Mouse (Mus musculus): ENCODE results near the gene Mgp. TPM values are rescaled to one million over a fixed set of nuclear protein-coding genes. Genes with fewer than 3 reads are reported as not detected.

Mgp gene
- polyA plus RNA-seq, 1 experiment from 2014 or later: 28.4 TPM

DNA sequence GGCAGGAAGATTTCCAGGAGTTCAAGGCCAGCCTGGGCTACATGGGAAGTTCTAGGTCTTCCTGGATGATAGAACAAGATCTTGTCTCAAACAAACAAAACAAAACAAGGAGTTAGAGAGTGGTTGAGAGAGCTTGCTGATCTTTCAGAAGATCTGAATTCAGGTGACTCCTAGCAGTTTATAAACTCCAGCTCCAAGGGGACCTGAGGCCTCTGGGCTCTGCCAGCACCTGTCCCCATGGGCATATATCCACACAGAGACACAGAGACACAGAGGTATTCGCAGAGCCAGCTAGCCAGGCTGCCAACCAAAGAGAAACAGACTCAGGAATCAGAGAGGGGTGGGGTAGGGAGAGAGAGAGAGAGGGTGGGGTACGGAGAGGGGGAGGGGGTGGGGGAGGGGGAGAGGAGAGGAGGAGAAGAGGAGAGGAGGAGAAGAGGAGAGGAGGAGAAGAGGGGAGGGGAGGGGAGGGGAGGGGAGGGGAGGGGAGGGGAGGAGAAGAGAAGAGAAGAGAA lies 37.2 kb upstream of the Mgp start:
- Histone ChIP-seq H3K4me2 (no peak overlapping the region; the same call in 1 of the 2 replicates), H3K4me3 (replicated peaks) (no peak overlapping the region), H3K9me3 (replicated peaks) (no peaks in the 10 kb centered on the region), H3K27me3 (replicated peaks) (no peaks in the 10 kb centered on the region), H3K27ac (replicated peaks) (no peak overlapping the region), H3K36me3 (no peaks in the 10 kb centered on the region), H3K4me1 (peaks cover 16% of the 10 kb centered on the region), H3K9ac (replicated peaks) (no peak overlapping the region)
- ATAC-seq (ENCODE audit: low FRiP score): no peak
- 80% methylated on average over 1 of the region's 2 CpGs for WGBS

DNA sequence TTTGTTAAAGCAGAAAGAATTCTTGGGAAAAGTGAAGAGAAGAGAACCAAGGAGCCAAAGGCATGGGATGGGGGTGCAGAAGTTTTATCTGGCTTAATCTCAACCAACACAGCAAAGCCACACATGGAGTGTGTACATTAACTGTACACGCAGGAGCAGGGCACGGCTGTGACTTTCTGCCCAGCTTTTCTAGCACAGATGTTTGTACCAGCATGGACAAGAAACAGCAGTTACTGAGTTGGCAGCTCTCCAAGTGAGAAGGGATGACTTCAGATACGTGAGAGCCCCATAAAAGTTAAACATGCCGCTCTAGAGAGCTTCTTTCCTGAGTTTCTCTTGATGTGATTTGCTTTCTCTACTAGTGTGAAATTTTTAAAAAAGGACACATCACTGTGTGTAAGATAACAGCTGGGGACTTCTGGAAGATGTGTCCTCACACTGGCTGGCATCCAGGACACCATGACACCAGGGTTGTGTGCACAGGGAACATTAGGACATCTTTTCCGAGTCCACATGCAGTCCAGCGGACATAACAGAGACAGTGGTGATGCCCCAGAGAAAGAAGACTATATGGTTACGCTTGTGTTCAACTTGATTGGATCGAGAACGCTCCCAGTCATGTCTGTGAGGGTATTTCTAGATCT lies 34.7 kb upstream of the Mgp start:
- Histone ChIP-seq H3K4me3 (replicated peaks) (no peak overlapping the region), H3K9ac (replicated peaks) (no peak overlapping the region), H3K27ac (replicated peaks) (no peak overlapping the region), H3K36me3 (no peaks in the 10 kb centered on the region), H3K27me3 (replicated peaks) (no peaks in the 10 kb centered on the region), H3K4me2 (no peak overlapping the region), H3K9me3 (replicated peaks) (no peaks in the 10 kb centered on the region), H3K4me1 (peaks cover 16% of the 10 kb centered on the region)
- ATAC-seq (ENCODE audit: low FRiP score): peak; percentile 38; the same call in 1 of the 2 replicates
- WGBS: 67% methylated on average over 9 of the region's 9 CpGs

DNA sequence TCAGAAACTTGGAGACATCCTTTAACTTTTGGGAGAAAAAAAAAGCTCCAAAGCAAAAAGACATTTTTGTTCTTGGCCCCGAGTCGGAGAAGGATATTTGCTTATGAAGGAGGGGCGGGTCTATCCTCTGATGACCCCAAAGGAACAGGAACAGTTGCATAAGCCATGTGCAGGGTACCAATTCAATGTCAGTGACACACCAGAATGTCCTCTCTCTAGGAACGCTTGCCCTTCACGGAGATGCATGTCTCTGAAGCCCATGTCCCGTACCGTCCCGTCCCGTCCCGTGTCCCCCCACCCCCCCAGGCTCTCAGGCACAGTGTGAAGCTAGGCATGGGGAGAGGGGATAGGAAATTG lies 31.3 kb upstream of the Mgp start:
- H3K4me2 ChIP-seq: no peak overlapping the region
- peaks cover 7% of the 10 kb centered on the region; the same call in 1 of the 2 replicates for H3K4me1 ChIP-seq
- no peak overlapping the region for H3K9ac ChIP-seq (replicated peaks)
- no peak overlapping the region for H3K4me3 ChIP-seq (replicated peaks)
- H3K27ac ChIP-seq (replicated peaks): no peak overlapping the region
- no peaks in the 10 kb centered on the region for H3K27me3 ChIP-seq (replicated peaks)
- no peaks in the 10 kb centered on the region for H3K9me3 ChIP-seq (replicated peaks)
- WGBS: 81% methylated on average over 10 of the region's 10 CpGs
- ATAC-seq (ENCODE audit: low FRiP score): no peak
- H3K36me3 ChIP-seq: no peaks in the 10 kb centered on the region

DNA sequence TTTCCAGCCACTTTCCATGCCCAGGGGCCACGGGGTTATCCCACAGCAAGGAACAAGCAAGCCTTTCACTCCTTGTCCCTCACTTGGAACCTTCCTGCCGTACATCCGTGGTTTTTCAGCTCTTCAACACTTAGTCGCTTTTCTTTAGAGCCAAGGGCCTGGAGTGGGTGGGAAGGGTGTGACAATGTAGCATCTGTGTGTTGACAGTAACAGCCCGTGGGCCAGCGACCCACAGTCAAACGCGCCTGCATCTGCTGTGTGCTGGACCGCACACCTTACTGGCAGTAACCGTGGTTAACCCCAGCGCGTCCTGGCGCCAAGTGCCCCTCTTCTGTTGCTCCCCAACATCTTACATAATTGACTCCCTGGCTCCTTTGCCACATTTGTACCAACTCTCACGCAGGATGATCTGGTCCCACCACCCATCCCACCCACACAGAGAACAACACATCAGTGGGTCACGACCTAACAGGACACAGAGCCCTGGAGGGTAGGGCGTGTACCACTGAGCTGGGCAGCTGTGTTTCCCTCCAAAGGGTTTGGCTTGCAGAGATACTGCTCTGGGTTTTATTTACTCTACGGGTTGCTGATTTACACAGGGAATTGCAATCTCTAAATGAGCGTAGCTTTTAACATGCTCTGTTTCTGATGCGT lies 30.8 kb upstream of the Mgp start:
- Histone ChIP-seq H3K27me3 (replicated peaks) (no peaks in the 10 kb centered on the region), H3K9ac (replicated peaks) (no peak overlapping the region), H3K36me3 (no peaks in the 10 kb centered on the region), H3K9me3 (replicated peaks) (no peaks in the 10 kb centered on the region), H3K27ac (replicated peaks) (no peak overlapping the region), H3K4me2 (no peak overlapping the region), H3K4me3 (replicated peaks) (no peak overlapping the region), H3K4me1 (peaks cover 7% of the 10 kb centered on the region; the same call in 1 of the 2 replicates)
- 87% methylated on average over 19 of the region's 19 CpGs for WGBS
- ATAC-seq (ENCODE audit: low FRiP score): no peak

DNA sequence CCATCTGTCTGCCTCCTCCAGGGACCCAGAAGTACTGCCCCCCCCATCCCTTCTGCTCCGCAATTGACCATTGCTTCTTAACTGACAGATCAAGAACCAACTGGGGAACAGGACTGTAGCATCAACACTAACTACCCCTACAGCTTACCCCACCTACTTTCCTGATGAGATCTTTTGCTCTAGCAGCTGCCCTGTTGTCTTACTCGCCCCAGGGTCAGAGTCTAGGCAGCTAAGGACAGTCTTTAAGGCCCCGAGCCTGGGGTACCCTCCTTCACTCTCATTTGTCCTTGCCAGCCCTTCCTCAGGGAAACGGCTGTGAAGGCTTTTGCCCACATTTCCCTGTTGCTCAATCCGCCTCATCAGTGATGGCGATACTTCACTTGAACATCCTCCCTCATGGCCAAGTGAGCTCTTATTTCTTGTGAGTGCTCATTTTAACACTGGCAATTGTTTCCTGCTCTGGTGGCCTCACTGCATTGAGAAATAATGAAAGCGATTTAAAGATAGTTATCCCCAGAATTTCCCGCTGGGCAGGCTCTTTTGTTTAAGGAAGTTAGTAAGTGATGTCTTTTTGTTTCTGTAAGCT lies 28.4 kb upstream of the Mgp start:
- no peak for ATAC-seq (ENCODE audit: low FRiP score)
- H3K4me3 ChIP-seq (replicated peaks): no peak overlapping the region
- no peaks in the 10 kb centered on the region for H3K36me3 ChIP-seq
- H3K9ac ChIP-seq (replicated peaks): no peak overlapping the region
- no peaks in the 10 kb centered on the region for H3K9me3 ChIP-seq (replicated peaks)
- no peak overlapping the region for H3K27ac ChIP-seq (replicated peaks)
- no peaks in the 10 kb centered on the region for H3K4me1 ChIP-seq
- WGBS: 63% methylated on average over 8 of the region's 8 CpGs
- no peak overlapping the region for H3K4me2 ChIP-seq
- H3K27me3 ChIP-seq (replicated peaks): no peaks in the 10 kb centered on the region

DNA sequence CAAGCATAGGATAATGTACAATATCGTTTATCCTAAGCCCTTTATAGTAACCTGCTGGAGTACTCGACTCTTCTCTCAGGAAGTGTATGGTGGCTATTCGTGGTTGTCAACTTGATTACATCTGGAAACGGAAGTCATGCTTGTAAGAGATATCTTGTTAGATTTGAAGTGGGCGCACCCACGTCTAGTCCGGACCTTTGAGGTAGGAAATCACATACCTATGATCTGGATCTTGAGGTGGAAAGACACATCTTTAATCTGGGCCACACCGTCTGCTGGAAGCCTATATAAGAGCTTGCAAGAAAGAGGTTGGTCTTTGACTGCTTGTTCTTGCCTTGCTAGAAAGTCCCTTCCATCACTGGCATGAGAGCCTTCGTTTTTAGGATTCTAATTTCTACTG lies 26.9 kb upstream of the Mgp start:
- Histone ChIP-seq H3K9ac (replicated peaks) (no peak overlapping the region), H3K27me3 (replicated peaks) (no peaks in the 10 kb centered on the region), H3K4me1 (no peaks in the 10 kb centered on the region), H3K36me3 (no peaks in the 10 kb centered on the region), H3K27ac (replicated peaks) (no peak overlapping the region), H3K4me2 (no peak overlapping the region), H3K9me3 (replicated peaks) (no peaks in the 10 kb centered on the region), H3K4me3 (replicated peaks) (no peak overlapping the region)
- no peak for ATAC-seq (ENCODE audit: low FRiP score)
- WGBS: 92% methylated on average over 9 of the region's 9 CpGs

DNA sequence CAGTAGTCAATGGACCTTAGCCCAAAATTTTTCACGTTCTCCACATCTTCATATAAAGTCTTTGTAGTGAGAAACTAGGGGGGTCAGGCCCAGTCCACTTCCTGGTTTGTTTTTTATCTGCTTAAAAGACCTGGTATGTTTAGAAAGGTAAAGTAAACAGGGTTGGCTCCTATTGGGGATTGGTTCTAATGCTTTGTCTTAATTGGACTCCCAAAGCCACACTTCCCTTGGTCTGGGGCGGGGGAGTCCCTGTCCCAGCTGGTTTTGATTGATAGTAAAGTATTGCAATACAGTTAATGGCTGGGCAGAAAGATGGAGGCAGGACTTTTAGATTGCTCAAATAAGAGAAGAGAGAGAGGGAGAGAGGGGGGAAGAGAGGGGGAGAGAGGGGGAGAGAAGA lies 25.4 kb upstream of the Mgp start:
- ATAC-seq (ENCODE audit: low FRiP score): no peak
- H3K27me3 ChIP-seq (replicated peaks): no peaks in the 10 kb centered on the region
- no peak overlapping the region for H3K4me3 ChIP-seq (replicated peaks)

DNA sequence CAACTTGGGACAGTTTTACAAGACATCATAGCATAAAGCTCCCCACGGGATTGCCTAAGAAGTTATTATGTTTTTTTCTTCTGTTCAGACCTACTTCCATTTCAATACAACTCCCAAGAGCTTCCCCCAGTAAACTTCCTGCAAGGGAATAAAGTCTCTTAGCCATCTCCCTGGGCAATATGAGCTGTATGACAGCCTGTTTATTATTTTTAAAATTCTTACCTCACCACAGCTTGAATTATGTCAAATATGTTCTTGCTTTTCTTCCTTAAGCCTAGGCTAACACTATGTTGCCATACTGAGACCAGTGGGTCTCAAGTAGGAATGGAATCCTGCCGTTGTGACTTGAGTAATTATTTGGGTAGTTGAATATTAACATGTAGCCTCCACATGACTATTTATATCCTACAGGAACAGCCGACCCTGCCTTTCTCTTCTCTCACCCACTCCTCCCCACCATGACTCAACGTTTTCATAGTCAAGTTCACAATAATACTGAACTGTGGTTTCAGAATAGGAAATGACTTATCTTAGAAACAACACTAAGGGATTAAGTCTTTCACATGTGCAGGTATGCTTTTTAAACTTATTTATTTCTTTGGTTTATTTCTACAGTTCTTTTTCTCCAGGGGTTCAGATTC lies 24.9 kb upstream of the Mgp start:
- H3K4me3 ChIP-seq (replicated peaks): no peak overlapping the region
- H3K9me3 ChIP-seq (replicated peaks): no peaks in the 10 kb centered on the region
- no peaks in the 10 kb centered on the region for H3K36me3 ChIP-seq
- no peak for ATAC-seq (ENCODE audit: low FRiP score)
- H3K27me3 ChIP-seq (replicated peaks): no peaks in the 10 kb centered on the region
- H3K9ac ChIP-seq (replicated peaks): no peak overlapping the region
- WGBS: 73% methylated on average over 4 of the region's 4 CpGs
- H3K4me1 ChIP-seq: no peaks in the 10 kb centered on the region
- no peak overlapping the region for H3K4me2 ChIP-seq
- no peak overlapping the region for H3K27ac ChIP-seq (replicated peaks)

More for the DNA sequence above, 25.4 kb upstream of the Mgp start:
- 87% methylated on average over 2 of the region's 2 CpGs for WGBS
- Histone ChIP-seq H3K36me3 (no peaks in the 10 kb centered on the region), H3K27ac (replicated peaks) (no peak overlapping the region), H3K4me1 (no peaks in the 10 kb centered on the region), H3K9ac (replicated peaks) (no peak overlapping the region), H3K4me2 (no peak overlapping the region), H3K9me3 (replicated peaks) (no peaks in the 10 kb centered on the region)

DNA sequence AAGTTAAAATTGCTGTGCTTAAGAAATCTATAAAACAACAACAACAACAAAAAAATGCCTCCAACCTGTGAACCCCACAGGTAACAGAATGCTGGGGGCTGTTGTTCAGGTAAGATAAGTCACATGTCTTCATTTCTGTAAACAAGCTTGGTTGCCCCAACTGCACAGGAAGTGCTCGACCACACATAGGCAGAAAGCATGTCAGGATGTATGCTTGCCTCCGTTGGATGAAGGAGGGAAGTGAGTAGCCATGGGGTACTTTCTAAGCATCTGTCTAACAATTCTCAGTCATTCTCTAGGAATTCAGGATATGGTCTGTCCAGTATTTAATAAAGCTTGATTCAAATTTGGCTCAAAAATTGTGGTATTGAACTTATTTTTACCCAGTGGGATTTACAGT lies 23.3 kb upstream of the Mgp start:
- no peak overlapping the region for H3K4me3 ChIP-seq (replicated peaks)
- no peaks in the 10 kb centered on the region for H3K36me3 ChIP-seq
- H3K27ac ChIP-seq (replicated peaks): no peak overlapping the region
- no peaks in the 10 kb centered on the region for H3K9me3 ChIP-seq (replicated peaks)
- no peak overlapping the region for H3K4me2 ChIP-seq
- no peak overlapping the region for H3K9ac ChIP-seq (replicated peaks)
- 84% methylated on average over 2 of the region's 2 CpGs for WGBS
- H3K4me1 ChIP-seq: no peaks in the 10 kb centered on the region
- no peak for ATAC-seq (ENCODE audit: low FRiP score)
- H3K27me3 ChIP-seq (replicated peaks): no peaks in the 10 kb centered on the region

DNA sequence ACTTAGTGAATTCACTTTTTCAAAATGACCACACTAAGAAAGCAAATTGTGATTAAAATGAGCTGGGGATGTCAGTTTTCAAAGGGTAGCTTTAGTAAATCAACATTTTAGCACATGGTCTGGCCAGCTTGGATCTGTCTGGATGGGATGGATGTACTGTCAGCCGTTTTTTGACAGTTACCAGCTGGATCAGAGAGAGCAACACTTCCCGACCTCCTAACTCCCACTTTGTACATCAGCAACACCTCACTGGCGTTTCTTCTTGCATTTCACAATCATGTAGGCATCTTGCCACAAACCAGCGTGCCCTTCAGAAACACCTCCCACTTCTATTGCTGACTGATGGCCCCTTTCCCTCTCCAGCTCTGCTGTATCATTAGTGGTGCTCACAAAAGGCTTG lies 22.6 kb upstream of the Mgp start:
- 70% methylated on average over 4 of the region's 4 CpGs for WGBS
- Histone ChIP-seq H3K4me2 (no peak overlapping the region), H3K27me3 (replicated peaks) (no peaks in the 10 kb centered on the region), H3K36me3 (no peaks in the 10 kb centered on the region), H3K9me3 (replicated peaks) (no peaks in the 10 kb centered on the region), H3K4me3 (replicated peaks) (no peak overlapping the region), H3K4me1 (no peaks in the 10 kb centered on the region), H3K9ac (replicated peaks) (no peak overlapping the region), H3K27ac (replicated peaks) (no peak overlapping the region)
- no peak for ATAC-seq (ENCODE audit: low FRiP score)

DNA sequence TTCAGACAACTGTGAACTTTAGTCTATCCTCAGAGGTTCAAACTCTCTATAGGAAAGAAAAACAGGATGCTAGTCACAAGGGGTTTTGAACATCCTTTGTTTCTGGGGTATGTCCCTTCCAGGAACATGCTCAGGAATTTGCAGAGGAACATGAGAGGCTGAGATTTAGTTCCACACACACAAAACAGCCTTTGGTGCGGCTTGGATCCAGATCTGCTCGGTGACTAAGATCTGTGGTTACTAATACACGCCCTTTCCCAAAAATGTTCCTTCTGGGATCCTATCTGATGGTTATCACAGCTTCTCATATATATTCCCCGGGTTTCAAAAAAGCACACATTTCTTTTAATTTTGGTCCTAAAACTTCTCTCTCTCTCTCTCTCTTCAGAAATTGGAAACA lies 22.2 kb upstream of the Mgp start:
- no peaks in the 10 kb centered on the region for H3K9me3 ChIP-seq (replicated peaks)
- no peaks in the 10 kb centered on the region for H3K4me1 ChIP-seq
- H3K27ac ChIP-seq (replicated peaks): no peak overlapping the region
- H3K9ac ChIP-seq (replicated peaks): no peak overlapping the region
- H3K4me3 ChIP-seq (replicated peaks): no peak overlapping the region
- WGBS: 84% methylated on average over 4 of the region's 4 CpGs
- no peaks in the 10 kb centered on the region for H3K36me3 ChIP-seq
- no peaks in the 10 kb centered on the region for H3K27me3 ChIP-seq (replicated peaks)
- ATAC-seq (ENCODE audit: low FRiP score): no peak
- no peak overlapping the region for H3K4me2 ChIP-seq
